Comparison of ENCODE assay signal across 8 mouse cellular contexts in the genomic region with DNA sequence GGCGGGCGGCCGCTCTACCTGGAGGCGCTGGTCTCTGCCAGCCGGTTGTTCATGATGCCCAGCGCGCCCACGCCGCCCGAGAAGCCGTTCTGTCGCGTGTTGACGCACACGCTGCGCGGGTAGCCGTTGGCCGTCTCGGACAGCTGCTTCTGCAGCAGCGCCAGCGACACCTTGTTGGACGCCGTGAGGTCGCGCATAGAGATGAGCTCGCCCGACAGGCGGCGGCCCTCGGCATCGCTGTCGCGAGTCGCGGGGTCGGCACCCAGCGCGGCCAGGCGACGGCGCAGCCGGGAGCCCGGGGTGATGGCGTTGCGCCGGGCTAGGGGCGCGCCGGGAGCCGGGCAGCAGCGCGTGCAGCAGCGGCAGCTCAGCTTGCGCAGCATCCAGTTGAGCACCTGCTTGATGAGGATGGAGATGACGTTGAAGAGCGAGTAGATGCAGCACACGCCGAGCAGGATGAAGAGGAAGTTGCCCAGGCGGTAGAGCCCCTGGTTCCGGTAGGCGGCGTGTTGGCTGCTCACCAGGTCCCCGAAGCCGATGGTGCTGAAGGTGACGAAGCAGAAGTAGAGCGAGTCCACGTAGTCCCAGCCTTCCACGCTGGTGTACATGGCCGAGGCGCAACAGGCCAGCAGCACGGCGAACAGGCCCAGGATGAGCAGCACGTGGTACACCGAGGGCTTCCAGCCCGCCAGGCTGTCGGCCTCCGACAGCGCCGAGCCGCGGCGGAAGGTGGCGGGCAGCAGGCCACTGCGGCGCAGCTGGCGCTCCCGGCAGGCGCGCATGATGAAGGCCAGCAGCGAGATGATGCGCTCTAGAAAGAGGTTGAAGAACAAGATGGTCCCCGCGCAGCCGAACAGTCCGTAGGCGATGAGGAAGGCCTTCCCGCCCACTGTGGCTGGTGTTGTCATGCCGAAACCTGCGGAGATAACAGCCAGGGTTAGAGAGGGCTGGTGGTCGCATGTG. TPM values are rescaled to one million over a fixed set of nuclear protein-coding genes. Genes with fewer than 3 reads are reported as not detected.
A peak's percentile ranks its signal among the peaks of the same experiment; 100 is the strongest.
DNase-seq lines count a peak whose midpoint lies in the region; ATAC-seq and TF ChIP-seq lines count a peak whose summit lies in the region.

No protein-coding gene starts in this region.

- no peaks in the 10 kb centered on the region for H3K36me3 ChIP-seq in limb, embryonic 10.5 days
- H3K36me3 ChIP-seq in midbrain, embryonic 10.5 days: no peaks in the 10 kb centered on the region

- DNase-seq in adrenal gland, adult (ENCODE audit: inconsistent age in 2 of 2, low spot score in 1 of 2): peak; percentile 30 to 72
- DNase-seq in adrenal gland, postnatal 4 days (ENCODE audit: low spot score in 2 of 2): no peak
- DNase-seq in cerebellum, adult 2 months: peak; percentile 66 to 77
- peak; percentile 39 for DNase-seq in forelimb bud, embryonic 11.5 days (ENCODE audit: low read depth, low spot score)
- peak; percentile 70 for DNase-seq in limb, embryonic 10.5 days (ENCODE audit: low spot score)
- peak; percentile 70 for DNase-seq in midbrain, embryonic 10.5 days (ENCODE audit: low spot score)
- DNase-seq in spleen, postnatal 10 days (ENCODE audit: low spot score in 2 of 2): peak; percentile 7 to 62

- 15% methylated on average over 101 of the region's 101 CpGs for WGBS in cerebellum, adult 2 months
- 3% methylated on average over 101 of the region's 101 CpGs for WGBS in limb, embryonic 10.5 days
- 4% methylated on average over 101 of the region's 101 CpGs for WGBS in midbrain, embryonic 10.5 days

- H3K27me3 ChIP-seq in cerebellum, adult 2 months (ENCODE audit: control insufficient read depth, insufficient read depth, low read length): no peaks in the 10 kb centered on the region
- H3K27me3 ChIP-seq in limb, embryonic 10.5 days (ENCODE audit: low read depth, poor library complexity, severe bottlenecking): peaks cover 71% of the 10 kb centered on the region
- peaks cover 65% of the 10 kb centered on the region for H3K27me3 ChIP-seq in midbrain, embryonic 10.5 days (ENCODE audit: low read depth, poor library complexity, severe bottlenecking)

- peak; percentile 82 for ATAC-seq in inflammation-experienced regulatory T-cells, adult 6 months

- no peak for TF ChIP-seq CTCF in cerebellum, adult 2 months (IDR thresholded peaks at IDR 0.05; ENCODE audit: borderline replicate concordance, insufficient read depth, low read depth, low read length)

- peaks cover 3% of the 10 kb centered on the region; the same call in 1 of the 2 replicates for H3K9me3 ChIP-seq in limb, embryonic 10.5 days (replicated peaks)
- H3K9me3 ChIP-seq in midbrain, embryonic 10.5 days (replicated peaks): peaks cover 6% of the 10 kb centered on the region

- H3K27ac ChIP-seq in cerebellum, adult 2 months (ENCODE audit: insufficient read depth, low read length): peak overlapping the region; percentile 65
- H3K27ac ChIP-seq in limb, embryonic 10.5 days: peak overlapping the region; percentile 50; the same call in 1 of the 2 replicates
- H3K27ac ChIP-seq in midbrain, embryonic 10.5 days (replicated peaks): peak overlapping the region; percentile 67

- no peak for TF ChIP-seq POLR2A in cerebellum, adult 2 months (IDR thresholded peaks at IDR 0.05; ENCODE audit: borderline replicate concordance, insufficient read depth, low read length)

- peaks cover 44% of the 10 kb centered on the region for H3K4me1 ChIP-seq in cerebellum, adult 2 months (ENCODE audit: control insufficient read depth, insufficient read depth, low read length)
- H3K4me1 ChIP-seq in limb, embryonic 10.5 days: peaks cover 20% of the 10 kb centered on the region
- peaks cover 33% of the 10 kb centered on the region for H3K4me1 ChIP-seq in midbrain, embryonic 10.5 days

- peak overlapping the region; percentile 7 for H3K4me3 ChIP-seq in cerebellum, adult 2 months (replicated peaks; ENCODE audit: insufficient read depth, low read depth, low read length)
- peak overlapping the region; percentile 64 for H3K4me3 ChIP-seq in limb, embryonic 10.5 days
- H3K4me3 ChIP-seq in midbrain, embryonic 10.5 days: peak overlapping the region; percentile 60

RNA-seq across cellular contexts. Expression of a gene that starts 51.6 kb away (rescaled TPM):
- under 1 TPM; 0.20 to 0.64 TPM for total RNA-seq in adrenal gland, postnatal 4 days (2021)
- polyA plus RNA-seq in cerebellum, adult 2 months (2012; rRNA removed): 43.2 and 50.4 TPM in 2 replicates
- not detected for polyA plus RNA-seq in inflammation-experienced regulatory T-cells, adult 6 months (2017; shearing (Covaris generic))
- not detected in 2 replicates for polyA plus RNA-seq in limb, embryonic 10.5 days (2016; fragmentation: Nextera tagmentation; extraction: Ambion mirVana)
- 0.17 TPM in 2 replicates for polyA plus RNA-seq in midbrain, embryonic 10.5 days (2016; fragmentation: Nextera tagmentation; extraction: Ambion mirVana)

Comparison
In these comparisons a context has a peak if more than half of its experiments do, and no peak if none do; other contexts are left out.
1. DNase-seq: peak in adrenal gland, adult (2 of 2), cerebellum, adult 2 months (2 of 2), forelimb bud, embryonic 11.5 days (single experiment), limb, embryonic 10.5 days (single experiment), midbrain, embryonic 10.5 days (single experiment) and spleen, postnatal 10 days (2 of 2); none in adrenal gland, postnatal 4 days (0 of 2).
2. H3K4me3 ChIP-seq: peak in every context shown above with its lines; median percentile 64 in limb, embryonic 10.5 days; 60 in midbrain, embryonic 10.5 days; 7 in cerebellum, adult 2 months.
3. RNA of a gene that starts 51.6 kb away (polyA plus RNA-seq): 43.2 to 50.4 TPM in cerebellum, adult 2 months; 0.17 TPM in midbrain, embryonic 10.5 days, not detected in inflammation-experienced regulatory T-cells, adult 6 months and not detected in limb, embryonic 10.5 days; every median in the first group is over 10 times any median in the second.
4. Peak in every context shown above with its lines, with median percentiles within 50 percentile points of each other: H3K27ac ChIP-seq.